Mouse (Mus musculus): ENCODE results near the gene 1700024G13Rik.

Gene 1700024G13Rik

GRCm38 (mm10) chr14:32332515-32333445 is 55.4 kb downstream of the 1700024G13Rik start:
- DNase-seq (ENCODE audit: low spot score in 2 of 2): no peak

- no peak for DNase-seq (ENCODE audit: low spot score in 2 of 2)
Measured at GRCm38 (mm10) chr14:32327366-32327765, 60.8 kb downstream of the 1700024G13Rik start.

All from urinary bladder, adult 18-20 months (tissue).